Mouse (Mus musculus) neutrophil, adult 59 days (primary cell): Measurements from ENCODE around the gene Ccdc82. TPM values are rescaled to one million over a fixed set of nuclear protein-coding genes. Genes with fewer than 3 reads are reported as not detected.

Experiments
- total RNA-seq, 2 experiments: library from RNA; stranded (reverse); gene quantifications; 1 replicate in 1 of 2; 2 replicates in 1 of 2; pipeline ENCODE4 v1.2.4; 2023

Ccdc82 gene
- 10 to 100 TPM; 35.3 to 35.9 TPM for total RNA-seq

GRCm38 (mm10) chr9:13246815-13247638 is at the start of gene Ccdc82:
Gene Ccdc82, plus strand, starts transcription at chr9:13246955.

DNA sequence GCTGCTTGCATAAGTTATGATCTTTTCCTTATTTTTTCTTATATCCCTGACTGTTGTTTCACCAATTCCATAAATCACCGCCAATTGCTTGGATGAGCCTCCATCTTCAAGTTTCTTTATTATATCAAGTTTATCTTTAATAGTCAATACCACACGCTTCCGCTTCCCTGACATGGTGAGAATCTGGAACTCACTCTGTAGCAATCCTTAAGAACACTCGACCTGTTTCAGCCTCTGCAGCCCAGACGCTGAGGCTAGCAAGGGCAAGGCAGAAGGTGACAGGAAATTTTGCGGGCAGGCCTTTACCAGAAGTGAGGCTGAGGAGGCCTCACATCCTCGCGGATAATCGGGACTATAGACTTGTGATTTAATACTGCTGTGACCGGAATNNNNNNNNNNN is 1.3 kb upstream of the Ccdc82 start, which contains the start of gene Jrkl:
Jrkl (minus strand) TSS at position 349 of the 400 bp plus-strand sequence.

GRCm38 (mm10) chr9:13297668-13298512 is 51.1 kb downstream of the Ccdc82 start, which contains the start of gene Maml2:
Gene Maml2, plus strand, starts transcription at chr9:13297957.

Other genes with a start within 250 kb of the Ccdc82 start
- 10 to 100 TPM; 11.4 to 12.7 TPM for gene Jrkl, start 1.1 kb upstream of the Ccdc82 start, total RNA-seq
- gene Maml2, start 51.0 kb downstream of the Ccdc82 start, total RNA-seq, result 1 to 10 TPM in 1 of 2 experiments, under 1 TPM in 1; 0.98 to 1.7 TPM
- gene Gm17571, start 199.8 kb downstream of the Ccdc82 start, total RNA-seq, result not detected